Mouse (Mus musculus) E14TG2a.4 (cell line): ENCODE data around the gene Nab1.
A peak's percentile ranks its signal among the peaks of the same experiment; 100 is the strongest.

Experiments
- H3K27me3 ChIP-seq: 2 replicates; pipeline ENCODE4 v1.6.1; 2014; ENCODE audit warnings: low read length, control low read depth; ENCODE audit not compliant: insufficient read depth
- H3K36me3 ChIP-seq: 2 replicates; pipeline ENCODE4 v1.6.1; 2014; ENCODE audit warnings: low read length, control low read depth; ENCODE audit not compliant: insufficient read depth
- H3K4me1 ChIP-seq: replicated peaks from 2 replicates; pipeline ENCODE4 v1.6.1; 2014; ENCODE audit warnings: low read depth, low read length, control low read depth
- H3K4me3 ChIP-seq: replicated peaks from 2 replicates; pipeline ENCODE4 v1.5.1; 2014; ENCODE audit warnings: mild to moderate bottlenecking, low read length
- H3K9me3 ChIP-seq: 2 replicates; pipeline ENCODE4 v1.6.1; 2014; ENCODE audit warnings: low read length, control low read depth
- CTCF ChIP-seq: conservative IDR thresholded peaks from 2 replicates; pipeline ENCODE4 v1.5.1; 2014; ENCODE audit warnings: low read length
- NANOG ChIP-seq: IDR thresholded peaks from 2 replicates; pipeline ENCODE4 v1.6.1; 2014; ENCODE audit warnings: borderline replicate concordance, low read length, mixed read lengths
- POU5F1 ChIP-seq: IDR thresholded peaks from 2 replicates; pipeline ENCODE4 v1.6.1; 2014; ENCODE audit warnings: low read length, borderline replicate concordance

The Nab1 gene

DNA sequence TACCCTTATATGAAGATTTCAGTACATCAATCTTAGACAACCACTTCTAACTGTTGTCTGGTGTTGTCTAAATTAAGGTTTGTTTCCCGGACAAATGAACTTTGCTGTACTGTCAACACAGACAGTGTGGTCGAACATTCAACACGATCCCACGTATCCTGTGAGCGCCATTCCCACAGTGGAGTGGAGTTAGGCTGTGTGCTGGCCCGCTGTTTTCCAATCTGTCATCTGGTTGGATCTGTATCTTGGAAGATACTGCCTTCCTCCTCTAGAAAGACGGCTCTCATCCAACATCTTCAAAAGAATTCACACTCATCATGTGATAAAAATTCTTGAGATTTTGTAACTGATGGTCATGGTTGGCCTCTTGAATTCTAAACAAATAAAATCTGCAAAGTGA is 19.7 kb upstream of the Nab1 start:
- Histone ChIP-seq H3K4me1 (peaks cover 20% of the 10 kb centered on the region), H3K9me3 (0 out of 2 replicates have a peak, but pooled peaks cover 6% of the 10 kb centered on the region), H3K27me3 (no peaks in the 10 kb centered on the region), H3K36me3 (no peaks in the 10 kb centered on the region), H3K4me3 (no peak overlapping the region)
- TF ChIP-seq CTCF (no peak), POU5F1 (no peak), NANOG (no peak)

DNA sequence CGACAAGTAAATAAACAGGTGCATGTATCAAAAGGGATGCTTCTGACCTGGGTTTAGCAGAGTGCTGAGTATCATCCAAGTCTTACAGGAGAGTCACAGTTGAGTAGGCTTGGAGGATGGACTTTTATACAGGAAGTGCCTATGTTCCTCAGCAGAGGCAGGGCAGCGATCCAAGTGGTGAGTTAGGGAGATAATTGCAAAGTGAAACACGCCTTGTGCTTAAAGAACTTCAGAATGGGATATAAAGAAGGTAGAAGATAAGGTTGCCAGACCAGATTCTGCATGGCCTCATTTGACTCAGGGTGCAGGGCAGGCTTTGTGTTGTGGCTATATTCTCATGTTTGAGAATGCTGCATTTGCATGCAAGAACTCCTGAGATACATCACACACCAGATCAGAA is 14.8 kb upstream of the Nab1 start:
- Histone ChIP-seq H3K4me3 (no peak overlapping the region), H3K36me3 (no peaks in the 10 kb centered on the region), H3K9me3 (0 out of 2 replicates have a peak, but pooled peaks cover 6% of the 10 kb centered on the region), H3K27me3 (no peaks in the 10 kb centered on the region), H3K4me1 (no peaks in the 10 kb centered on the region)
- no peak for TF ChIP-seq NANOG
- no peak for TF ChIP-seq CTCF
- TF ChIP-seq POU5F1, result no peak

DNA sequence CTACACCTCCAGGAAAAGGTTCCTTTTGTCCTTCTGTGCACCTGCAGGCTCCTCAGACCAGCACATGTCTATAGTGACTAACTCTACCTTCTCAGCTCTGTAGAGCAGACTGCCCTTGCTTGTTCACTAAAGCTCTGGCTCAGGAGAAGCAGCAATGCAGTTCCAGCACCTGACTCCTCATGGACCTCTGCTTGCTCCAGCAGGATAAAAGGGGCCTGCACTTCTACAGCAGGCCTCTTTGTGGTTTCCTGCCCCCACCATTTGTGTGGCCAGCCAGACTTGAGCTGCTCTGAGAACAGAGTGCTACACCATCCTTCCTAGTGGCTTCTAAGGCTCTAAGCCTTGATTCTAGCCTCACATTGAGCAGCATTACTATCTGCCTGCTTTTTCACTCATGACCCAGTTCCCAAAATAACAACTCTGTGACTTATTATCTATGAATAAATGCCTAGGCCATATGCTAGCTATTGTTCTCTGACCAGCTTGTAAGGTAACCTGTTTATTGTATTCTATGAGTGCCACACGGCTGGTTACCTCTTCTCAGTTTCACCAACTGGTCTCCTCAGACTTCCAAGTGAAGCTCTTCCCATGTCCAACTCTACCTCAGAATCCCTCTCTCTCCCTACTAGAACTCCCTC is 11.4 kb upstream of the Nab1 start:
- Histone ChIP-seq H3K4me3 (no peak overlapping the region), H3K36me3 (no peaks in the 10 kb centered on the region), H3K9me3 (no peaks in the 10 kb centered on the region; the same call in 1 of the 2 replicates), H3K27me3 (no peaks in the 10 kb centered on the region), H3K4me1 (no peaks in the 10 kb centered on the region)
- TF ChIP-seq NANOG (no peak), CTCF (no peak), POU5F1 (no peak)

DNA sequence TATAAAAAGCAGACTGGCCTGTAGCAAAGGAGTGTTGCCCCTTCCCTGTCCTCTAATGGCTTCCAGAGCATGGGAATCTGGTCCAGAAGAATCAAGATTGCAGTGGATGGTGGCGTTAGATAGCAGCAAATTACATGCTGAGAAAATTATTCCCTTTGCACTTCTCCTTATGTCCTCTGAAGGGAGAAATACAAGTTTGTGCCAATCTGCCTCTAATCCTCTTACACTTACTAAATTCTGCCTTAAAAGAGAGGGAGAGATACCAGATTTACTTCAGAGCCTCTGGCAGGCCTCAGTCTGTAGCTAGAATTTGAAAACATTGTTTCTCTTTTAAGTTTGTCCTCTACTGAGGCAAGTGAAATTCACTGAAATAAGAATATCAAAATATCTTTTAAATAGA is 5.7 kb upstream of the Nab1 start:
- H3K36me3 ChIP-seq, result no peaks in the 10 kb centered on the region
- H3K4me3 ChIP-seq, result no peak overlapping the region
- peaks cover 13% of the 10 kb centered on the region for H3K27me3 ChIP-seq
- no peaks in the 10 kb centered on the region; the same call in 1 of the 2 replicates for H3K9me3 ChIP-seq
- no peak for TF ChIP-seq CTCF
- 0 out of 2 replicates have a peak, but pooled peaks cover 3% of the 10 kb centered on the region for H3K4me1 ChIP-seq

DNA sequence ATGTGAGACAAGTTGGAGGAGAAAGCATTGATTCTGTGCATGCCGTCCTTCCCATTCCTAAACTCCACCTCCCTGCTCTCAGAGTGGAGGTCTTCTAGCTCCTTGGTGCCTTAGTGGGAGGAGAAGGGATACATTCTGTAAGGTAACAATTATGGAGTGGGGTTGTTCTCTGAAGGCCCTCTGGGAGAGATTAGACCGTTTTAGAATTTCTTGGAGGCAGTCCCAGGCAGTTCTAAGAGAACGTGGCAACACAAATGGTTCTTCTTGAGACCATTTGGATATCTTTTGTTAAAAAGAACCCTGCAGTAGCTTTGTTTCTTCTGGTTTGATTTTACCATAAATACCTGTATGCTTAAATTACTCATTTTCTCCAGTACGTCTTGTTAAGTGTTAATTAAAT is 1.8 kb upstream of the Nab1 start:
- H3K4me1 ChIP-seq, result peaks cover 10% of the 10 kb centered on the region
- no peak overlapping the region for H3K4me3 ChIP-seq
- TF ChIP-seq POU5F1, result no peak
- TF ChIP-seq NANOG, result no peak
- no peaks in the 10 kb centered on the region for H3K36me3 ChIP-seq
- H3K9me3 ChIP-seq, result no peaks in the 10 kb centered on the region
- peaks cover 27% of the 10 kb centered on the region for H3K27me3 ChIP-seq

DNA sequence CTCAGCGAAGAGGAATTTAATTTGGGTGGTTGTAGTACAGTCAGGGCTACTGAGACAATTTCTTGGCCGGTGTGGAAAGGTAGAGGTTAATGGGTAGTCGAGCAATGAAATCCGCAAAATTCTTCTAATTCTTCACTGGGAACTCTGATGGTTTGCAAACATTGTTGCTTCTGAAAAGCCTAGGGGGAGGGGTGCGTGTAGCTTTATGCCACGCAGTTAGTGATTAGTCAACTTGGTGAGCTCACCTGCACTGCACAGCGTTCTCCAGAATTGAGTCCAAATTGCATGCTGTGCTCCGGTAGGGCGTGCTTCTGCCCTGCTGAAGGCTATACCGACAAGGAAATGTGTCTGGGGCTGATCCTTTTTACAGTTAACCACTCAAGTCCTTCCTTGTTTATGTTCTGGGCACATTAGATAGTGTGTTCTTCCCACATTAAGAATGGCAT is 1.2 kb upstream of the Nab1 start:
- peaks cover 10% of the 10 kb centered on the region for H3K4me1 ChIP-seq
- H3K36me3 ChIP-seq, result no peaks in the 10 kb centered on the region
- peaks cover 32% of the 10 kb centered on the region for H3K27me3 ChIP-seq
- H3K4me3 ChIP-seq, result no peak overlapping the region
- no peaks in the 10 kb centered on the region for H3K9me3 ChIP-seq
- TF ChIP-seq POU5F1, result no peak
- no peak for TF ChIP-seq NANOG
- no peak for TF ChIP-seq CTCF

DNA sequence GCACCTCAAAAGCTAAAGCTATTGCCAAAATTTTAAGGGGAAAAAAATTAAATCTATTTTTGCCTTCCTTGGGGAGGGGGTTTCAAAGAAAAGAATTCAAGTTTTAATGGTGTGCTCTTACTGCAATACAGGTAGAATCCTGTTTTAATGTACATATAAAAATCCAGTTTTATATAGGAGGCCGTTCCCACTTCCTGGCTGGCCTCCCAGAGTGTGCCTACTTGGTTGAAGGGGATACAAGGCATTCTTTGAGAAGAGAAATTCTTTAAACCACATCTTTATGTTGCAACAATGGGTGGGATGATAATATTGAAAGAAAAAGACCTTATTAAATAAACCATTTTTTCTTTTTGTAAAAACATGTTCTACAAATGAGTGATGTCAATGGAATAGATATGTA is 611 bp upstream of the Nab1 start:
- no peak for TF ChIP-seq CTCF
- TF ChIP-seq POU5F1, result no peak
- no peak for TF ChIP-seq NANOG
- Histone ChIP-seq H3K9me3 (no peaks in the 10 kb centered on the region), H3K27me3 (peaks cover 33% of the 10 kb centered on the region), H3K4me3 (peak overlapping the region; percentile 84), H3K36me3 (no peaks in the 10 kb centered on the region), H3K4me1 (peaks cover 10% of the 10 kb centered on the region)

DNA sequence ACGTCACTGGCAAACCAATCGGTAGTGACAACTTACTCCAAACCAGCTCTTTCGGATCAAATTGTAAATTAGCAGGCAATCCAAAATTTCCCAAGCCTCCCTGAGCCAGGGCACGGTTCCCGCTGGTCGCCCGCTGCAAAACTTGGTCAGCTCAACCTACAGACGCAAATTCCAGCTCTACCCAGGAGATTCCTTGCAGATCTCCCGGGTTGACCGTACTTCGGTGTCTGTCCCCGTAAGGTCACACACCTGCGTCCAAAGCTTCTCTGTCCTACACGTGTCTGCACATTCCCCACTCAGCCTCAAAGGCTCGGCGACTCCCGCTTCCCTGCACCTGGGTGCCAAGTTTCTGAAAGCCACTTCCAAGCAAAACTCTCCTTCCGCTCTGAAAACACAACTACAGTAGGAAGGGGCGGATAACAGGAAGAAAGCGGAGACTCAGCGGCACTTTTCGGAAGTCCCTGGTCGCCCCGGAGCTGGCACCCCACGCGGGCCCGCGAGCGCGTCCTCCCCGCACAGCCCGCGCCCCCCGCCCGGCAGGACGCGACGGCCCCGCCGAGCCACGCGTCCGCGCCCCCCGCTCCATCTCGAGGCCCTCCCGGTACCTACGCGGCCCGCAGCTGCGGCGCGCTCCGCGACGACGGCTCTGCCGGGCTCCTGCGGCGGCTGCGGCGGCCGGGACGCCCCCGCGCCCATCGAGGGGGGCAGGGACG is 722 bp downstream of the Nab1 start:
- H3K9me3 ChIP-seq, result no peaks in the 10 kb centered on the region
- peak overlapping the region; percentile 84 for H3K4me3 ChIP-seq
- TF ChIP-seq CTCF, result no peak
- H3K4me1 ChIP-seq, result peaks cover 10% of the 10 kb centered on the region
- H3K27me3 ChIP-seq, result peaks cover 33% of the 10 kb centered on the region
- no peaks in the 10 kb centered on the region for H3K36me3 ChIP-seq
